Mouse (Mus musculus) large intestine, adult 2 months (tissue): ENCODE results near the gene Sdc4. TPM values are rescaled to one million over a fixed set of nuclear protein-coding genes. Genes with fewer than 3 reads are reported as not detected.

Source experiments
- polyA plus RNA-seq: library from polyadenylated mRNA; depleted of rRNA; stranded (reverse); fragments of >200 nt; gene quantifications from 2 replicates; pipeline ENCODE4 v1.2.3, GENCODE M21; 2012; rRNA removed

Sdc4 gene
- polyA plus RNA-seq, 1 experiment, result 77.3 TPM

Other genes with a start within 250 kb of the Sdc4 start
- gene Wfdc15a, start 243.8 kb downstream of the Sdc4 start, polyA plus RNA-seq, result not detected in 2 replicates
- gene Wfdc15b, start 222.2 kb downstream of the Sdc4 start, polyA plus RNA-seq, result 0.41 TPM in 1 of 2 replicates, not detected in the other
- gene Svs2, start 205.4 kb downstream of the Sdc4 start, polyA plus RNA-seq, result not detected in 2 replicates
- not detected in 2 replicates for gene Svs3b, start 187.2 kb downstream of the Sdc4 start, polyA plus RNA-seq
- gene Svs4, start 165.4 kb downstream of the Sdc4 start, polyA plus RNA-seq, result not detected in 2 replicates
- gene Svs3a, start 154.6 kb downstream of the Sdc4 start, polyA plus RNA-seq, result not detected in 2 replicates
- gene Svs6, start 127.1 kb downstream of the Sdc4 start, polyA plus RNA-seq, result not detected in 2 replicates
- gene Svs5, start 111.1 kb downstream of the Sdc4 start, polyA plus RNA-seq, result not detected in 2 replicates
- 24.9 and 38.0 TPM in 2 replicates for gene Slpi, start 54.8 kb downstream of the Sdc4 start, polyA plus RNA-seq
- not detected in 2 replicates for gene Rbpjl, start 40.7 kb downstream of the Sdc4 start, polyA plus RNA-seq
- gene Matn4, start 38.7 kb downstream of the Sdc4 start, polyA plus RNA-seq, result 0.27 and 0.57 TPM in 2 replicates
- 104 and 111 TPM in 2 replicates for gene Sys1, start 13.1 kb upstream of the Sdc4 start, polyA plus RNA-seq
- 25.6 and 40.2 TPM in 2 replicates for gene Gm20458, start 17.1 kb upstream of the Sdc4 start, polyA plus RNA-seq
- gene Trp53tg5, start 29.8 kb upstream of the Sdc4 start, polyA plus RNA-seq, result not detected in 2 replicates
- gene Dbndd2, start 42.2 kb upstream of the Sdc4 start, polyA plus RNA-seq, result 69.4 and 96.9 TPM in 2 replicates
- gene Pigt, start 53.6 kb upstream of the Sdc4 start, polyA plus RNA-seq, result 118 and 127 TPM in 2 replicates
- 1.4 and 3.5 TPM in 2 replicates for gene Wfdc2, start 118.5 kb upstream of the Sdc4 start, polyA plus RNA-seq
- not detected in 2 replicates for gene Spint3, start 129.6 kb upstream of the Sdc4 start, polyA plus RNA-seq
- 0.29 TPM in 1 of 2 replicates, not detected in the other for gene Wfdc6a, start 141.6 kb upstream of the Sdc4 start, polyA plus RNA-seq
- gene Eppin, start 149.7 kb upstream of the Sdc4 start, polyA plus RNA-seq, result not detected in 2 replicates
- gene Wfdc6b, start 169.6 kb upstream of the Sdc4 start, polyA plus RNA-seq, result not detected in 2 replicates
- 0.05 TPM in 1 of 2 replicates, not detected in the other for gene Wfdc8, start 169.7 kb upstream of the Sdc4 start, polyA plus RNA-seq
- 0.14 TPM in 1 of 2 replicates, not detected in the other for gene Wfdc16, start 194.9 kb upstream of the Sdc4 start, polyA plus RNA-seq
- gene Wfdc10, start 212.2 kb upstream of the Sdc4 start, polyA plus RNA-seq, result 0.73 TPM in 1 of 2 replicates, not detected in the other
- not detected in 2 replicates for gene Wfdc9, start 212.7 kb upstream of the Sdc4 start, polyA plus RNA-seq
- gene Wfdc11, start 230.2 kb upstream of the Sdc4 start, polyA plus RNA-seq, result not detected in 2 replicates
- 0.10 and 0.32 TPM in 2 replicates for gene Wfdc13, start 241.2 kb upstream of the Sdc4 start, polyA plus RNA-seq